Mouse (Mus musculus) lung, postnatal 4 days (tissue): Measurements from ENCODE around the gene Vps8.

Experiments used
- DNase-seq, 2 experiments: peaks; one replicate each; pipeline ENCODE4 v3.0.0; 2021

The Vps8 gene

DNA sequence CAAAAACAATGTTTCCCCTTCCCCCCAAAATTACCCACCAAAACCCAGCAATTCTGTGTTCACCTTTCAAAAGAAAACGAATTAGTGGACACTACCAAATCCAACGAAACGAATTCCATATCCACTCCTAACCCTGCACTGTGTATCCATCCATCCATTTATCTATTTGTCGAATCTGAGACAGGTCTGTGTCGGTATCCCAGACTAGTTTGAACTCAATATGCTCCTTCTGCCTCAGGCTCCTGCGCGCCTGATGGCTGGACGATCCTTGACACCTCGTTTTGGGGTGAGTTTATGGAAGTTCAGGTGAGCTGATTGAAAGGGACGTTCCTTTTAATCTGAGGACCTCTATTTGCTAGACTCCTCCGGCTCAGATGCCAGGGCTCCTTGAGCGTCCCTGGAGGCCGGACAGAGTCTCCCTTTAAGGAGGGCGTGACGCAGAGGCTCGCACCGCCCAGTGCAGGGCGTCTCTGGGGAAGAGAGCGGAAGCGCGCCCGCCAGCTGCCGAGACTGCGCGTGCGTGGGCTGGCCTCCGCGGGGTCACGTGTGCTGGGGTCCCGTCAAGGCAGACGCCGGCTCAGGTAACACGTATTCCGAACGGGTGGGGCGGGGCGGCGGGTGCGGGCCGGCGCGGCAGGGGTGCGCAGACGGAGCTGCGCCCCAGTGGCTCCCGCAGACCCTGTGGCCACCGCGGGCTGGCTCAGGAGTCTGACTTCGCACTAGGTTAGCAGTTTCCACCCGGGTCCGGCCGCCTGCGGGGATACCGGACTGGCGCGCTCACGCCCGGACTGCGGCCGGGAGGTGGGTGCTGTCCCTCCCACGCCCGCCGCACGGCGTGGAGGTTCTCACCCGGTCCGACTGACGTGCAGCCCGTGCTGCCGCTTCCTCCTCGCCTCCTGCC lies at the start of gene Vps8:
Gene Vps8, plus strand, starts transcription at position 474 of the 901 bp plus-strand sequence.
- peak; percentile 94 to 96 for DNase-seq

- DNase-seq: no peak
Observed at GRCm38 (mm10) chr16:21373316-21373960, 49.5 kb upstream of the Vps8 start.

GRCm38 (mm10) chr16:21374067-21374466 lies 48.9 kb upstream of the Vps8 start:
- DNase-seq: no peak

DNA sequence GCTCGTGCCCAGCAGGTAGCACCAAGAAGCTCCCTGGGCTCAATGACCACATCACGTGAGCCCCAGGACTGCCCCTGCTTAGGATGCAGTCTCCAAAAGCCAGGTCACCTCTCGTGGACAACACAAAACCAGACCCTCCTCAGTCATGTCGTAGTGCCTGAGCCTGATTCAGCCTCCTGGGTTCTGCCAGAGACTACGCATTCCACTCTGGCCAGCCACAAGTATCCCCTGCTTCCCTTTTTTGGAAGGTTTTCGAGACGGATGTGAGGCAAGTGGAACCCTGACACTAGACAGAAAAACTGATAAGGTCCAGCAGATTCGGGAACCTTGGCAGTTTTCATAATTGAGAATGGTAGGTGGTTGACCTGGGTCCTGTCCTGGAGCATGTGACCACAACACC lies 47.8 kb upstream of the Vps8 start:
- no peak for DNase-seq

- peak in 1 of 2 experiments; percentile 42 for DNase-seq
Observed at GRCm38 (mm10) chr16:21376316-21376715, 46.6 kb upstream of the Vps8 start.

DNA sequence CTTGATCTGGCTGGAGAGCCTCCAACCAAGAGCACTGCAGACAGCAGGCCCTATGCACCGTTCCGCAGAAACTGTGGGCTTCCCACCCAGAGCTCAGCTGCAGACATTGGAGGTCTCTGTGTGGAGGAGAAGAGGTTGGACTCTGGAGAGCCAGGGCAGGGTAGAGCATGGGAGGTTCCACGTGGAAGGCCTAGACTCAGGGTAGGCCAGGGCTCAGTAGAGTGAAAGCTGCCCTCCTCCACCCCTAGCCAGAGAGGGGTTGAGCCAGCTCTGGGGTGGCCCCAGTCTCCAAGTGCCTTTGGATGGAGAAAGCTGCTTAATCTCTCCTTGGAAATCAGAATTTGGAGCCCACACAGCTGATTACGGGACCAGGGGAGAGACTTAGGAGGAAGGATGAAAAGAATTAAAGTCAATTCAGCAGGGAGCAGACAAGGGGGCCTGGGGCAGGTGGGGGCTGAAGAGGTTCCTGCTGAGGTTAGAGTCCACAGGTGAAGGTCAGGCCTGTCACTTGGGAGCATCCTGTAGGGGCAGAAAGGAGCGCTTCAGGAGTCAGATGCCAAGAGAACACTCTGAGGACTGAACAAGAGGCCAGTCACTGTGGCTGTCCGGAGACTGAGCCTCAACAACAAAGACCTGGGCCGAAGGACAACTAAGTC lies 45.8 kb upstream of the Vps8 start:
- no peak for DNase-seq

DNA sequence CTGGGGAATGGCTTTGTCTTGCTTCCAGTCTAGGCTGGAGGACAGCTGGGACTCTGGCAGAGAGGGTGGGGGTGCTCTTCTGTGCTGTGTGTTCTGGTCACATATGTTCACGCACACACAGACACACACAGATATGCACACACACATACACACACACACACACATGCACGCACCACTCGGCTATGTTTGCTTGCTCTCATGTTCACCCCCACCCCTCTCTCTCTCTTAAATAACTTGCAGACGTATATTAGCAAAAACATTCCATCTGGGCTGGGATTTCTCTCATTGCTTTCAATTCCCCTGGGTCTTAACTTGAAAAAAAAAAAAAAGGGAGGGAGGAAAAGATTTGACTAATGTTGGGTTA lies 45.3 kb upstream of the Vps8 start:
- peak in 1 of 2 experiments; percentile 44 for DNase-seq

DNA sequence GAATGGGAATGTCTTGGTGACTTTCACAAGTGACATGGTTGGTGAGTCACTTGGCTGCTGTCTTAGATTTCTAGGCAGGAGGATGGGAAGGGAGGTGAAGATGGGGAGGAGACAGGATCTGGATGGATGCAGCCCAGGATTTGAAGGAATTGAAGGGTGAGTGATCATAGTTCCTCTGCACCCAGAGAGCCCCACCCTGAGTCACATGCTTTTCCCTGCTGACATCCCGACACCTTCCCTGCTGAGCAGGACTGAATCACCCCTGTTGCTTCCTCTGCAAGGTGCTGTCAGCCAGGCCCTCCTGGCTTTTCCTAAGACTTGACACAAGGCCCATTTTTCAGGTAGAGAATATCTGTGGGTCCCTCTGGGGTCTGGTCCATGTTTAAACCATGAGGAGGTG lies 41.4 kb upstream of the Vps8 start:
- DNase-seq: no peak

DNA sequence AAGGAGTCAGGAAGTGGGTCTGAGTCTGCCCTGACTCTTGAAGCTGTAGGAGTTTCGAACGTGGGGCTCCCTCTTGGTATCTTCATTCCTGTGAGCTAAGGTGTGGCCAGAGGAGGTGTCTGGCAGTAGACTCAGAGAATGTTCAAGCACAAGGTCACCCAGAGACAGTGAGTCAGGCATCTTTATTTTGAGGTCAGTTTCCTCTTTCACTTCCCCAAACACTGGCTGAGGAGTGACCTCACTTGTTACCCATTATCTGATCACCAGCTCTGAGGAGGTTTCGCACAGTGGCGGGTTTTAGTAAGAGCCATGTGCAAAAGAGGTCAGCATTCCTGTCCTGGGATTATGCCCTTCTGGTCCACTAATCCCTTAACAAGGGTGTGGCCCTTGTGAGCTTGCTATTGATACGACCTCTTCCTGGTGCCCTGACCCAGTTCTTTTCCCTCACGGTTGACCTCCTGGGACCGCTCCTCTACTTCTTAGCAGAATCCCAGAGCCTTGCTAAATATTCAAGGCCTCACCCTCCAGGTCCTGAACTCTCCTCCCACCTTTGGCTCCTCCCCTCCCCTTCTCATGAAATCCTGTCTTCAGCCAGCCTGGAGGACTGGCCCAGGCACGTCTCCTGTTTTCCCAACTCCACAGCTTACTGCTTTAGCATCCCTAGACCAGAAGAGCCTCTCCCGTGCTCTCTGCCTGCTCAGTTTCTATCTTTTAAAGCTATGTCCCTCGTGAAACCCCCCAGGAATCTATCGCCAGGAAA lies 40.6 kb upstream of the Vps8 start:
- no peak for DNase-seq

DNA sequence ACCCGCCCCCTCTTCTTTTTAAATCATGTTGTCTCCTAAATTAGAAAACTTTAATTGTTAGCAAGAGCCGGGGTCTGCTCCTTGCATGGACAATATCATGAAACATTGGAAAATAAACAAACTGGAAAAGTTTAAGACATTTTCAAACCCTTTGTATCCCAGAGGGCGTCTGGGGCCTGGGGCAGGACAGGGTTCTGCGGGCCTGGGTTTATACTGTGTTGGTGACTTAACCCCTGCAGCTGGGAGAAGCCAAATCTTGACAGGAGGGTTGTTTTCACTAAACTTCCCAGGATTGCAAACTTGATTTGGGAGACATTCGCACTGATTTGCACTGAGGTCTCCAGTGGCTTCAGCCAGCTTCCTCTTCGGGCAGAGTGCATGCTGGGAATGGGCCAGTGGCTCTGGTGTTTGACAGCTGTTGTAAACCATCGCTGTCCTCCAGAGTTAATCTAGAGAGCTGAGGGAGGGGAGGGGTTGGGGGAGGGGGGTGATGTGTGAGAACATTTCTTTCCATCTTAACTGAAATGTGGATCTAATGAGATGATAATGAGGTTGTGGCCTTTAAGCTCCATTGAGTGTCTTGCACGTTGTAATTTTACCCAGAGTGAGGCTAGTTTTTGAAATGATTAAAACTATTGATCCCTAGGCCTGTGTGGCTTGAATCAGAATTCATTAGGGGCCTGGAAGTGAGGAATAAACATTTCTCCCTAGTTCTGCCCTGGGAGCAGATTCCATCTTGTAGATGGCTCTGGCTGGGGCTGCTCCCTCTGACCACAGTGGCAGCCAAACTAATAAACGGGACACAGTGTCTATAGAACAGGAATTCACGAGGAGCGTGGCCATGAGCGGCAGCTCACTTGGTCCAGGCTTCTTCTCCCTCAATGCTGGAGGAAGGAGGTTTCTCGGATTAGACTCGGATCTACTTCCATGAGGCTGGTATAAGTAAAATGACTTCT lies 36.7 kb upstream of the Vps8 start:
- DNase-seq: peak; percentile 74 to 90

DNA sequence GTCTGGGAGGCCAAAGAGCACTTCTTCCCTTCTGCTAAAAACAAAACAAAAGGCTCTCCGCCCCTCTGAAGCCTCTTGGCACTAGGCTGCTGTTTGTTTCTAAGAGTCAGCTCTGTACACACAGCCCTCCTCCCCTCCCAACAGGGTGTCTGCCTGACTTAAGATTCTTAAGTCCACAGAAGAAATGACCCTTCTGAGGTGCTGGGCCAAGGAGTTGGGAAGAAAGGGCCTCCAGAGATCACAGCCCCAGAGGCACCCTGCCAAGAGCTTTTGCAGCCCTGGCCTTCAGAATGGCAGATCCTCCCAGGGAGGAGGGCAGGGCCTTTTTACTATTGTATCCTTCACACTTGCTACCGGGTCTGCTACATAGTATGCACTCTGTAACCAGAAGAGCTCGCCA lies 33.6 kb upstream of the Vps8 start:
- DNase-seq: peak; percentile 66 to 87

DNA sequence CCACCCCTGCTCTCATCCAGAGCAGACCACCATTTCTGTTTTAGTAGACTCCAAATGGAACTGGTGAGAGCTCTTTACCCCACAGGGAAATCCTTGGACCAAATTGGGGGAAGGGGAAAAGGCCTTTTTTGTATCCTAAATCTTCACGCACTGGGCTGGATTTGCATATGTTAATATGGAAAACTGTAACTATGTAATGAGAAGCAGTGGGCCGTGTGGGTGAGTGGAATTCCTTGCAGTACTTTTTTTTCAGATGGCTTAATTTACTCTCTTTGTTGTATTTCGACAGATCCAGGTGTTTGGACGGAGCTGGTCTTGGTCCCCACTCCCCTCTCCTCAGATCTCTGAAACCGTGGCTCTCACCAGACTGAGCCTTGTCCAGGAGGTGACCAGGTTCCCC lies 32.2 kb upstream of the Vps8 start:
- DNase-seq: no peak

GRCm38 (mm10) chr16:21392099-21392498 lies 30.8 kb upstream of the Vps8 start:
- DNase-seq: no peak

- peak; percentile 84 to 85 for DNase-seq
Observed at GRCm38 (mm10) chr16:21392517-21393112, 30.3 kb upstream of the Vps8 start.

DNA sequence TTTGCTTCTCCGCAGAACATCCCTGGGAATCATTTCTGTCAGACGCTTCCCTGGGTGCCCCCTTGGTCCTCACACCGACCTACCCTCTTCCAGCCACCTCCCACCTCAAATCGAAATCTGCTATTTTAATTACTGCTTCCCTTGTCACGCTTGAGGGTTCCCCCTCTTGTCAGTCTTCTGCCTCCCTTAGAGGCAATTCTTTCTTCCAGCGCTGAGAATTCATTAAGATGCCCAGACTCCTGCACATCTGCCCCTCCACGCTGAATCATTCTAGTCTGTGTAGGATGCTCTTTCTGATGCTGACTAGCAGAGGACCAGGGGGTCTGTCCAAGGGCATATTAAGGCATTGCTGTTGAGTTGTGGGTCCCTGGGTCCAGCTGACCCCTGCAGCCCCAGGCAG lies 27.4 kb upstream of the Vps8 start:
- DNase-seq: no peak

GRCm38 (mm10) chr16:21397681-21398080 lies 25.2 kb upstream of the Vps8 start:
- DNase-seq: no peak

GRCm38 (mm10) chr16:21398345-21399051 lies 24.4 kb upstream of the Vps8 start:
- DNase-seq: peak in 1 of 2 experiments; percentile 41

GRCm38 (mm10) chr16:21399942-21400341 lies 23.0 kb upstream of the Vps8 start:
- no peak for DNase-seq

- peak; percentile 44 to 65 for DNase-seq
Observed at GRCm38 (mm10) chr16:21402068-21402467, 20.9 kb upstream of the Vps8 start.

GRCm38 (mm10) chr16:21403402-21403801 lies 19.5 kb upstream of the Vps8 start:
- DNase-seq: no peak

- DNase-seq: no peak
Observed at GRCm38 (mm10) chr16:21404631-21405030, 18.3 kb upstream of the Vps8 start.
